Mouse (Mus musculus) kidney, embryonic 14.5 days (tissue): ENCODE results near the gene Rhoa. TPM values are rescaled to one million over a fixed set of nuclear protein-coding genes. Genes with fewer than 3 reads are reported as not detected.
A peak's percentile ranks its signal among the peaks of the same experiment; 100 is the strongest.

Experiments
- ATAC-seq: fragments of 200-750 bp; cut with Nextera tagmentation; 2 replicates; pipeline ENCODE4 v1.8.0; 2017; ENCODE audit warnings: moderate number of reproducible peaks, mild to moderate bottlenecking, moderate TSS enrichment, moderate library complexity; ENCODE audit not compliant: low FRiP score, low TSS enrichment
- H3K27ac ChIP-seq: fragments of 300-500 bp; sonication (generic); 2 replicates; pipeline ENCODE4 v1.5.1; 2014; ENCODE audit warnings: low read depth, mild to moderate bottlenecking, low read length, moderate library complexity, mixed read lengths
- H3K27me3 ChIP-seq: fragments of 300-500 bp; sonication (generic); 2 replicates; pipeline ENCODE4 v1.6.1; 2014; ENCODE audit warnings: mild to moderate bottlenecking, low read length; ENCODE audit not compliant: control insufficient read depth, insufficient read depth
- H3K36me3 ChIP-seq: fragments of 300-500 bp; sonication (generic); 2 replicates; pipeline ENCODE4 v1.6.1; 2014; ENCODE audit warnings: low read length, mixed read lengths; ENCODE audit not compliant: control insufficient read depth, insufficient read depth
- H3K4me1 ChIP-seq: fragments of 300-500 bp; sonication (generic); 2 replicates; pipeline ENCODE4 v1.6.1; 2014; ENCODE audit warnings: low read length, mixed read lengths; ENCODE audit not compliant: control insufficient read depth, insufficient read depth
- H3K4me2 ChIP-seq: fragments of 300-500 bp; sonication (generic); replicated peaks from 2 replicates; pipeline ENCODE4 v1.6.1; 2014; ENCODE audit warnings: low read depth, mild to moderate bottlenecking, low read length
- H3K4me3 ChIP-seq: fragments of 300-500 bp; sonication (generic); 2 replicates; pipeline ENCODE4 v1.5.1; 2014; ENCODE audit warnings: mild to moderate bottlenecking, low read length
- H3K9ac ChIP-seq: fragments of 300-500 bp; sonication (generic); 2 replicates; pipeline ENCODE4 v1.6.1; 2014; ENCODE audit warnings: low read depth, mild to moderate bottlenecking, low read length, moderate library complexity
- H3K9me3 ChIP-seq: fragments of 300-500 bp; sonication (generic); 2 replicates; pipeline ENCODE4 v1.6.1; 2016; ENCODE audit warnings: low read length; ENCODE audit not compliant: control insufficient read depth
- WGBS: fragments of 180-500 bp; shearing (Covaris S2); extraction: QIAGEN DNeasy Blood & Tissue Kit; methylation state at CpG from one replicate; pipeline ENCODE4 v1.1.7; 2014; 5-methylcytosine and 5-hydroxymethylcytosine counted together
- polyA plus RNA-seq: library from polyadenylated mRNA; unstranded; fragments of >200 nt; fragmentation: Nextera tagmentation; extraction: Ambion mirVana; gene quantifications from 2 replicates; pipeline ENCODE4 v1.2.1, GENCODE M21; 2014

Gene Rhoa
- polyA plus RNA-seq, 1 experiment from 2014 or later: 317 TPM

GRCm38 (mm10) chr9:108343331-108343730 is 37.4 kb downstream of the Rhoa start:
- Histone ChIP-seq H3K36me3 (no peaks in the 10 kb centered on the region), H3K4me3 (no peak overlapping the region), H3K9me3 (no peaks in the 10 kb centered on the region), H3K27ac (no peak overlapping the region), H3K4me2 (no peak overlapping the region), H3K9ac (no peak overlapping the region), H3K27me3 (no peaks in the 10 kb centered on the region), H3K4me1 (peaks cover 17% of the 10 kb centered on the region)
- ATAC-seq: no peak
- 76% methylated on average over 3 of the region's 3 CpGs for WGBS

- Histone ChIP-seq H3K9me3 (no peaks in the 10 kb centered on the region), H3K27ac (no peak overlapping the region), H3K4me3 (no peak overlapping the region), H3K9ac (no peak overlapping the region), H3K4me1 (peaks cover 20% of the 10 kb centered on the region), H3K4me2 (no peak overlapping the region), H3K27me3 (no peaks in the 10 kb centered on the region), H3K36me3 (no peaks in the 10 kb centered on the region)
- WGBS: 91% methylated on average over 1 of the region's 1 CpGs
- ATAC-seq: no peak
These were observed 37.9 kb downstream of the Rhoa start for GRCm38 (mm10) chr9:108343835-108344234.

- Histone ChIP-seq H3K9ac (no peak overlapping the region), H3K27ac (no peak overlapping the region), H3K36me3 (no peaks in the 10 kb centered on the region), H3K4me2 (no peak overlapping the region), H3K9me3 (no peaks in the 10 kb centered on the region), H3K4me1 (peaks cover 22% of the 10 kb centered on the region), H3K27me3 (no peaks in the 10 kb centered on the region), H3K4me3 (no peak overlapping the region)
- no peak for ATAC-seq
- WGBS: 84% methylated on average over 4 of the region's 4 CpGs
These were observed 38.5 kb downstream of the Rhoa start for GRCm38 (mm10) chr9:108344471-108344870.

- peak overlapping the region; percentile 83 for H3K9ac ChIP-seq
- peak overlapping the region; percentile 92 for H3K4me3 ChIP-seq
- WGBS: 6% methylated on average over 11 of the region's 11 CpGs
- ATAC-seq: no peak
- peaks cover 7% of the 10 kb centered on the region; the same call in 1 of the 2 replicates for H3K4me1 ChIP-seq
- H3K36me3 ChIP-seq: peaks cover 18% of the 10 kb centered on the region
- H3K4me2 ChIP-seq: peak overlapping the region; percentile 84
- H3K27ac ChIP-seq: peak overlapping the region; percentile 99
- no peaks in the 10 kb centered on the region for H3K9me3 ChIP-seq
- H3K27me3 ChIP-seq: no peaks in the 10 kb centered on the region
These were observed 41.1 kb downstream of the Rhoa start for GRCm38 (mm10) chr9:108347024-108347423.

- H3K4me3 ChIP-seq: peak within 1 kb of the TSS; percentile 92
- no peaks in the 10 kb centered on the region for H3K9me3 ChIP-seq
- H3K9ac ChIP-seq: peak within 1 kb of the TSS; percentile 83
- no peaks in the 10 kb centered on the region for H3K27me3 ChIP-seq
- H3K4me1 ChIP-seq: peaks cover 7% of the 10 kb centered on the region; the same call in 1 of the 2 replicates
- peak within 1 kb of the TSS; percentile 99 for H3K27ac ChIP-seq
- WGBS: under 1% methylated on average over 56 of the region's 75 CpGs
- peak within 1 kb of the TSS; percentile 84 for H3K4me2 ChIP-seq
- peaks cover 25% of the 10 kb centered on the region for H3K36me3 ChIP-seq
- peak; percentile 97 for ATAC-seq
These were observed 41.8 kb downstream of the Rhoa start, which contains the start of gene Usp4 for GRCm38 (mm10) chr9:108347540-108348289. Usp4 (plus strand) TSS chr9:108347853.

GRCm38 (mm10) chr9:108348290-108348680 is 42.4 kb downstream of the Rhoa start:
- Histone ChIP-seq H3K4me1 (peaks cover 7% of the 10 kb centered on the region; the same call in 1 of the 2 replicates), H3K27me3 (no peaks in the 10 kb centered on the region), H3K27ac (peak overlapping the region; percentile 99; the same call in 1 of the 2 replicates), H3K36me3 (peaks cover 30% of the 10 kb centered on the region), H3K4me2 (peak overlapping the region; percentile 84), H3K9me3 (no peaks in the 10 kb centered on the region), H3K9ac (peak overlapping the region; percentile 83), H3K4me3 (peak overlapping the region; percentile 92)
- 4% methylated on average over 14 of the region's 14 CpGs for WGBS
- no peak for ATAC-seq

- H3K9ac ChIP-seq: no peak overlapping the region
- no peak overlapping the region for H3K4me3 ChIP-seq
- H3K27ac ChIP-seq: no peak overlapping the region
- H3K4me2 ChIP-seq: no peak overlapping the region
- peaks cover 39% of the 10 kb centered on the region for H3K36me3 ChIP-seq
- peaks cover 7% of the 10 kb centered on the region; the same call in 1 of the 2 replicates for H3K4me1 ChIP-seq
- ATAC-seq: no peak
- 92% methylated on average over 4 of the region's 4 CpGs for WGBS
- H3K27me3 ChIP-seq: no peaks in the 10 kb centered on the region
- H3K9me3 ChIP-seq: no peaks in the 10 kb centered on the region
These were observed 43.8 kb downstream of the Rhoa start for GRCm38 (mm10) chr9:108349727-108350126.

- H3K4me1 ChIP-seq: no peaks in the 10 kb centered on the region
- H3K36me3 ChIP-seq: peaks cover 89% of the 10 kb centered on the region
- WGBS: 93% methylated on average over 9 of the region's 9 CpGs
These were observed 72.3 kb downstream of the Rhoa start for GRCm38 (mm10) chr9:108378234-108378633.

GRCm38 (mm10) chr9:108378736-108379135 is 72.8 kb downstream of the Rhoa start:
- H3K36me3 ChIP-seq: peaks cover 89% of the 10 kb centered on the region
- 92% methylated on average over 5 of the region's 5 CpGs for WGBS

More at GRCm38 (mm10) chr9:108378234-108378633, 72.3 kb downstream of the Rhoa start:
- Histone ChIP-seq H3K9me3 (no peaks in the 10 kb centered on the region), H3K27me3 (no peaks in the 10 kb centered on the region), H3K4me3 (no peak overlapping the region), H3K9ac (no peak overlapping the region), H3K4me2 (no peak overlapping the region), H3K27ac (no peak overlapping the region)
- ATAC-seq: no peak

More at GRCm38 (mm10) chr9:108378736-108379135, 72.8 kb downstream of the Rhoa start:
- ATAC-seq: no peak
- no peak overlapping the region for H3K9ac ChIP-seq
- no peaks in the 10 kb centered on the region for H3K4me1 ChIP-seq
- no peak overlapping the region for H3K27ac ChIP-seq
- no peak overlapping the region for H3K4me3 ChIP-seq
- H3K27me3 ChIP-seq: no peaks in the 10 kb centered on the region
- no peak overlapping the region for H3K4me2 ChIP-seq
- H3K9me3 ChIP-seq: no peaks in the 10 kb centered on the region
